Mouse (Mus musculus) cortical plate, adult 2 months (tissue): ENCODE results near the gene Bach1.
"Not testable (repeated sequence)": the region's sequence is repeated elsewhere in the genome, so short reads cannot be mapped to it uniquely, and the experiment has no call there.

Source experiments
- CTCF ChIP-seq: fragments of 200-500 bp; IDR thresholded peaks from 2 replicates; pipeline ENCODE4 v1.5.1; 2011; ENCODE audit warnings: mild to moderate bottlenecking, control low read depth, low read length; ENCODE audit not compliant: insufficient read depth; ENCODE audit errors: extremely low read depth
- POLR2A ChIP-seq: fragments of 200-500 bp; IDR thresholded peaks from 2 replicates; pipeline ENCODE4 v1.6.1; 2011; ENCODE audit warnings: mild to moderate bottlenecking, low read length, control low read depth; ENCODE audit not compliant: insufficient read depth; ENCODE audit errors: extremely low read depth

DNA sequence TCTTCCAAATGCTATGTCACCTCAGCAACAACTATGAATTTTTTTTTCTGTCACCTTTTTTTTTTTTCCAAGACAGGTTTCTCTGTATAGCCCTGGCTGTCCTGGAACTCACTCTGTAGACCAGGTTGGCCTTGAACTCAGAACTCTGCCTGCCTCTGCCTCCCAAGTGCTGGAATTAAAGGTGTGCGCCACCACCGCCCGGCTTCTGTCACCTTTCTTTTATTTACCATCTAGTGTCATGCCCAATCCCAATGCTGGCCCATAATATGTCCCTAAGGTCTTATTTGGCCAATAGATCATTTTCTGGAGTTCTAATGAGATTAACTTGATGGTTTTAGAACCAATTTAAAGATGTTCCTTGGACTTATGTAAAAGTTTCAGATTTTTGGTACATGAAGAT lies 10.4 kb upstream of the Bach1 start:
- not testable (repeated sequence) for TF ChIP-seq CTCF, POLR2A
